Mouse (Mus musculus): ENCODE measurements around the gene Mtx1. TPM values are rescaled to one million over a fixed set of nuclear protein-coding genes. Genes with fewer than 3 reads are reported as not detected.

Gene Mtx1
- polyA plus RNA-seq, 1 experiment from 2014 or later = 197 TPM

- H3K4me1 ChIP-seq = peaks cover 23% of the 10 kb centered on the region
- no peak for ATAC-seq (ENCODE audit: borderline replicate concordance, extremely low read depth, low FRiP score, low TSS enrichment)
- peak overlapping the region; percentile 85 for H3K4me3 ChIP-seq
- H3K27ac ChIP-seq = peak overlapping the region; percentile 68; the same call in 1 of the 2 replicates
- WGBS = 4% methylated on average over 6 of the region's 6 CpGs
- peak overlapping the region; percentile 88 for H3K4me2 ChIP-seq
- H3K36me3 ChIP-seq = peaks cover 67% of the 10 kb centered on the region
- H3K9ac ChIP-seq = peak overlapping the region; percentile 85
- no peaks in the 10 kb centered on the region for H3K27me3 ChIP-seq
- no peaks in the 10 kb centered on the region for H3K9me3 ChIP-seq
These were observed 48.8 kb downstream of the Mtx1 start for GRCm38 (mm10) chr3:89178107-89178385.

DNA sequence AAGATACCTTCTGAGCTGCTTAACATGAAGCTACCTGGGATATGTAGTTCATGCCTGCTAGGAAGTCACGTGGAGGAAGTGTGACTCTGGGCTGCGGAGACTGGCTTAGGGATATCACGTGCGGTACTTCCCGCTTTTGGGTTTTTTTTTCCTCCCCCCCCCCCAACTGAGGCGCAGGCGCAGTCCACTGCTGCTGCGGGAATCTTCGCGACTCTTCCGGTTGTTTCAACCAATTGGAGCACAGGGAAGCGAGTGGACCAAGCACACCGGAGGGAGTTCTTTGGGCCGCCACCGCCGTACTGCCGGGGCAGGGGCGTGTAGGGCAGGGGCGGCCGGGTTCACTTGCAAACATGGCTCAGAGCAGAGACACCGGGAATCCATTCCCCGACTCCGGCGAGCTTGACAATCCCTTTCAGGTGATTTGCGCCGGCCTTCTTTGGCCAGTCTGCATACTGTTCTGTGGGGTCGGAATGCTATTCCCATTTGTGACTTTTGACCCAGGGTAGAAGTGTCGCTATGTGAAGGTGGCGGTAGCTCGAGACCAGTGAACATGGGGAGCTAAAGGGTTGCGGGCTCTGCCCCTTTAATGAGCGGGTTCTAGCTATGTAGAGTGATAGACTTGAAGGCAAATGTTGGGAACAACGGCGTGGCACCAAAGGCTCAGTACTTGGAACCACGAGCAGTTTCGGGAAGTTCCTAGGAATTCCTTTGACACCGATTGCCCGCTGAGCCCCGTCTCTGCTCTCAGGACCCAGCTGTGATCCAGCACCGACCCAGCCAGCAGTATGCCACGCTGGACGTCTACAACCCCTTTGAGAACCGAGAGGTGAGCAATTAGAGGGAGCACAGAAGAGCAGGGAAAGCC, 49.4 kb downstream of the Mtx1 start, which contains the start of gene Scamp3:
Gene Scamp3 (plus strand): TSS at position 232 of the 865 bp plus-strand sequence.
- peak within 1 kb of the TSS; percentile 85 for H3K9ac ChIP-seq

DNA sequence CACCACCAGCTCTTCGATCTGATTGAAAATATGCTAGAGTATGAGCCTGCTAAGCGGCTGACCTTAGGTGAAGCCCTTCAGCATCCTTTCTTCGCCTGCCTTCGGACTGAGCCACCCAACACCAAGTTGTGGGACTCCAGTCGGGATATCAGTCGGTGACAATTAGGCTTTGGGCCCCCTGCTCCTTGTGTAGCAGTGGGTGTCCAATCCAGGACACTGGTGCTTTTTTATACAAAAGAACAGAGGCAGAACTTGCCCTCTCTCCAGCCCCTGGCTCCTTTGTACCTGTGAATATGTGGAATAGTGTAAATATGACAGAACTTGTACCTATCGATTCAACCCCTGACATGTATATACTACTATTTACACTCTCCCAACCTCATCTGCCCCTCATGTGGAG, 50.5 kb downstream of the Mtx1 start:
- Histone ChIP-seq H3K27ac (peak overlapping the region; percentile 44; the same call in 1 of the 2 replicates), H3K9ac (0 out of 2 replicates have a peak overlapping the region, but pooled peaks have one; percentile 0), H3K27me3 (no peaks in the 10 kb centered on the region), H3K4me1 (peaks cover 16% of the 10 kb centered on the region), H3K36me3 (peaks cover 78% of the 10 kb centered on the region), H3K9me3 (no peaks in the 10 kb centered on the region), H3K4me3 (no peak overlapping the region), H3K4me2 (no peak overlapping the region)
- ATAC-seq (ENCODE audit: borderline replicate concordance, extremely low read depth, low FRiP score, low TSS enrichment) = no peak
- 76% methylated on average over 7 of the region's 7 CpGs for WGBS

More for the DNA sequence above, 49.4 kb downstream of the Mtx1 start, which contains the start of gene Scamp3:
- no peaks in the 10 kb centered on the region for H3K9me3 ChIP-seq
- peaks cover 19% of the 10 kb centered on the region for H3K4me1 ChIP-seq
- H3K4me2 ChIP-seq = peak within 1 kb of the TSS; percentile 88
- H3K27me3 ChIP-seq = no peaks in the 10 kb centered on the region
- under 1% methylated on average over 43 of the region's 43 CpGs for WGBS
- peak; percentile 93 for ATAC-seq (ENCODE audit: borderline replicate concordance, extremely low read depth, low FRiP score, low TSS enrichment)
- H3K36me3 ChIP-seq = peaks cover 72% of the 10 kb centered on the region
- H3K4me3 ChIP-seq = peak within 1 kb of the TSS; percentile 85
- peak within 1 kb of the TSS; percentile 68 for H3K27ac ChIP-seq

GRCm38 (mm10) chr3:89175544-89175943, 51.3 kb downstream of the Mtx1 start:
- Histone ChIP-seq H3K4me2 (no peak overlapping the region), H3K4me3 (no peak overlapping the region), H3K27me3 (no peaks in the 10 kb centered on the region), H3K9ac (no peak overlapping the region), H3K27ac (no peak overlapping the region), H3K9me3 (no peaks in the 10 kb centered on the region), H3K4me1 (peaks cover 16% of the 10 kb centered on the region), H3K36me3 (peaks cover 73% of the 10 kb centered on the region)
- no peak for ATAC-seq (ENCODE audit: borderline replicate concordance, extremely low read depth, low FRiP score, low TSS enrichment)
- WGBS = 87% methylated on average over 10 of the region's 10 CpGs

DNA sequence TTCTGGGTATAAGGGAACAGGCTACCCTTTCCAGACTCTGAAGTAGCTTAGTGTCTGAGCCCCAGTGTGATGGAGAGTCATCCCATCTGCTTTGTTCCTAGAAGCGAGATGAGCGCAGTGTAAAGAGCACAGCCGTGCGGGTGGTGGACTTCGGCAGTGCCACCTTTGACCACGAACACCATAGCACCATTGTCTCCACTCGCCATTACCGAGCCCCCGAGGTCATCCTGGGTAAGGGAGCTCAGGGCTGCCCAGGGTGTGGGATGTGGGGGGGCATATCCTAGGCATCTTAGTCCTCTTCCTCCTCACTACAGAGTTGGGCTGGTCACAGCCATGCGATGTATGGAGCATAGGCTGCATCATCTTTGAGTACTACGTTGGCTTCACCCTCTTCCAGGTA, 52.0 kb downstream of the Mtx1 start:
- Histone ChIP-seq H3K4me1 (peaks cover 16% of the 10 kb centered on the region), H3K4me2 (no peak overlapping the region), H3K27ac (no peak overlapping the region), H3K4me3 (no peak overlapping the region), H3K27me3 (no peaks in the 10 kb centered on the region), H3K9ac (no peak overlapping the region), H3K36me3 (peaks cover 73% of the 10 kb centered on the region), H3K9me3 (no peaks in the 10 kb centered on the region)
- ATAC-seq (ENCODE audit: borderline replicate concordance, extremely low read depth, low FRiP score, low TSS enrichment) = no peak
- 94% methylated on average over 11 of the region's 11 CpGs for WGBS

DNA sequence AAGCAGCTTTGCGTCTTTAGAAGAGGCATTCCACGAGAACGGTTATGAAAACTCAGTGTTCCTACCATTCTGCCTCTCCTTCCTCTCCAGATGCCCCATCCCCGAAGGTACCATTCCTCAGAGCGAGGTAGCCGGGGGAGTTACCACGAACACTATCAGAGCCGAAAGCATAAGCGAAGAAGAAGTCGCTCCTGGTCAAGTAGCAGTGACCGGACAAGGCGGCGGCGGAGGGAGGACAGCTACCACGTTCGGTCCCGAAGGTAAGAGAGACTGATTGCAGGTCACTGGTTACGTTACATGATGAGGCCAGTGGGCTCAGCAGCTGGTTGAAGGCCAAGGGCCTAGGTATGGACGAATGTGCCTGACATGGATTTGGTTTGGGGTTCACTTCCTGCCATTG, 59.9 kb downstream of the Mtx1 start:
- H3K27me3 ChIP-seq = no peaks in the 10 kb centered on the region
- H3K9ac ChIP-seq = no peak overlapping the region
- H3K27ac ChIP-seq = no peak overlapping the region
- peaks cover 45% of the 10 kb centered on the region for H3K36me3 ChIP-seq
- whole genome bisulfite sequencing = 89% methylated on average over 19 of the region's 19 CpGs
- no peaks in the 10 kb centered on the region for H3K9me3 ChIP-seq
- ATAC-seq (ENCODE audit: borderline replicate concordance, extremely low read depth, low FRiP score, low TSS enrichment) = no peak
- H3K4me3 ChIP-seq = no peak overlapping the region
- H3K4me1 ChIP-seq = peaks cover 22% of the 10 kb centered on the region
- no peak overlapping the region for H3K4me2 ChIP-seq

GRCm38 (mm10) chr3:89165268-89165870, 61.5 kb downstream of the Mtx1 start:
- 16% methylated on average over 12 of the region's 12 CpGs for WGBS
- H3K4me3 ChIP-seq = peak overlapping the region; percentile 77
- H3K4me1 ChIP-seq = peaks cover 23% of the 10 kb centered on the region
- H3K27me3 ChIP-seq = no peaks in the 10 kb centered on the region
- H3K36me3 ChIP-seq = peaks cover 35% of the 10 kb centered on the region
- H3K27ac ChIP-seq = peak overlapping the region; percentile 96
- no peaks in the 10 kb centered on the region for H3K9me3 ChIP-seq
- ATAC-seq (ENCODE audit: borderline replicate concordance, extremely low read depth, low FRiP score, low TSS enrichment) = no peak
- peak overlapping the region; percentile 66 for H3K4me2 ChIP-seq
- peak overlapping the region; percentile 79 for H3K9ac ChIP-seq

DNA sequence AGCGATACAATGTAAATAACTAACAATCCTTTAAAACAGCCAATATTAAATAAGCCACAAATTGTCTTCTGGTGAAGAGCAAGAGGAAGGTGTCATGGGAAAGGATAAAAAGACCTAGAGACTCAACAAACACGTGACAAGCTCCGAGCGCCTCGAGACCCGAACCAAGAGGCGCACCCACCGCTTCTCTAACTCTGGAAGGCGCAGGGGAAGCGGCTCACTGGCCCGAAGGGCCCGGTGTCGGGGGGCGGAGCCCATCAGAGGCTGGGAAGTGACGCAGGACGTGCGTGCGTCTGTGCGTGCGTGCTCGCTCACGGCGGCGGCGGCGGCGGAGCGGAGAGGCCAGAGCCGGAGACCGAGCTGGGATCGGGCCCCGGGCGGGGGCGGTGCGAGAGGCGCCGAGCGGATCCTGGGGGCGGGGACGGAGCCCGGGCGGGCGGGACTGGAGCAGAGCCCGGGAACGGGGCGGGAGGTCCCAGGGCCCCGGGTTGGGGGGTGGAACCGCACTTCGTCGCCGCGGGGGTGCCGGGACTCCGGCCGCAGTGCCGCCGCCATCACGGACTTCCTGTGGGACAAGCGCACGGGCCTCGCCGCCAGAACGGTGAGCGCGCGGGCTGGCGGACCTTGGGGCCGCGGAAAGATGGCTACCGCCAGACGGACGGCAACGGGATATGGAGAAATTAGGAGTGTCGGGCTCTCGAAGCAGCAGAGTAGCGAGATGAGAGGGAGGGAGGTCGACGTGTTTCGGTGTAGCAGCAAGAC, 62.2 kb downstream of the Mtx1 start, which contains the start of gene Clk2:
Gene Clk2 (plus strand): TSS at position 290 of the 762 bp plus-strand sequence.
- no peaks in the 10 kb centered on the region for H3K27me3 ChIP-seq
- H3K4me1 ChIP-seq = peaks cover 29% of the 10 kb centered on the region
- peak; percentile 98 for ATAC-seq (ENCODE audit: borderline replicate concordance, extremely low read depth, low FRiP score, low TSS enrichment)
- H3K9ac ChIP-seq = peak within 1 kb of the TSS; percentile 79
- H3K36me3 ChIP-seq = peaks cover 28% of the 10 kb centered on the region
- peak within 1 kb of the TSS; percentile 96 for H3K27ac ChIP-seq
- WGBS = under 1% methylated on average over 75 of the region's 79 CpGs
- H3K9me3 ChIP-seq = no peaks in the 10 kb centered on the region
- H3K4me3 ChIP-seq = peak within 1 kb of the TSS; percentile 77
- peak within 1 kb of the TSS; percentile 66 for H3K4me2 ChIP-seq

DNA sequence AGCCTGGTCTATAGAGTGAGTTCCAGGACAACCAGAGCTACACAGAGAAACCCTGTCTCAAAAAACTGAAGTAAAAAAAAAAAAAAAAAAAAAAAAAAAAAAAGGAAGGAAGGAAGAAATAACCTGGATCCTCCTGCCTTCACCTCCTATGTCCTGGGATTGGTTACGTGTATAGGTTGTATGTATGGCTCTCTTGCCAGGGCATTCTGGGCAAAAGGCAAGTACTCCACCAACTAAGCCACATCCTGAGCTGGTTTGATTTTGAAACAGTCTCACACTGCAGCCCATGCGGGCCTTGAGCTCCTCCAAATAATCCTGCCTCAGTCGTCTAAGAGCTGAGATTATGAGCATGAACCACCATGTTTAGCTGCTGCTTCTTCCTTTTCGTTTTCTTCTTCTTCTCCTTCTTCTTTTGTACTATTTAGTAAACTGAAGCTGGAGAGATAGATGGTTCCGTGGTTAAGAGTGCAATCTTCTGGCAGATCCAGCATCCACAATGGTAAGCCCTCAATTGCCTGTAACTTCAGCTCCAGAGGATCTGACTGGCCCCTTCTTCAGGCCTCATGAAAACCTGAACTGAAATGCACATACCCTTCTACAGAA, 63.1 kb downstream of the Mtx1 start:
- Histone ChIP-seq H3K4me2 (peak overlapping the region; percentile 66), H3K9ac (no peak overlapping the region), H3K4me3 (peak overlapping the region; percentile 77), H3K27ac (no peak overlapping the region), H3K9me3 (no peaks in the 10 kb centered on the region), H3K4me1 (peaks cover 38% of the 10 kb centered on the region), H3K27me3 (peaks cover 4% of the 10 kb centered on the region), H3K36me3 (peaks cover 19% of the 10 kb centered on the region)
- ATAC-seq (ENCODE audit: borderline replicate concordance, extremely low read depth, low FRiP score, low TSS enrichment) = no peak
- WGBS = 69% methylated on average over 5 of the region's 5 CpGs

GRCm38 (mm10) chr3:89163123-89163522, 63.8 kb downstream of the Mtx1 start:
- Histone ChIP-seq H3K9me3 (no peaks in the 10 kb centered on the region), H3K4me2 (no peak overlapping the region), H3K27ac (no peak overlapping the region), H3K27me3 (peaks cover 10% of the 10 kb centered on the region), H3K4me1 (peaks cover 38% of the 10 kb centered on the region), H3K4me3 (no peak overlapping the region), H3K9ac (no peak overlapping the region), H3K36me3 (peaks cover 12% of the 10 kb centered on the region)
- no peak for ATAC-seq (ENCODE audit: borderline replicate concordance, extremely low read depth, low FRiP score, low TSS enrichment)
- 83% methylated on average over 1 of the region's 1 CpGs for WGBS

DNA sequence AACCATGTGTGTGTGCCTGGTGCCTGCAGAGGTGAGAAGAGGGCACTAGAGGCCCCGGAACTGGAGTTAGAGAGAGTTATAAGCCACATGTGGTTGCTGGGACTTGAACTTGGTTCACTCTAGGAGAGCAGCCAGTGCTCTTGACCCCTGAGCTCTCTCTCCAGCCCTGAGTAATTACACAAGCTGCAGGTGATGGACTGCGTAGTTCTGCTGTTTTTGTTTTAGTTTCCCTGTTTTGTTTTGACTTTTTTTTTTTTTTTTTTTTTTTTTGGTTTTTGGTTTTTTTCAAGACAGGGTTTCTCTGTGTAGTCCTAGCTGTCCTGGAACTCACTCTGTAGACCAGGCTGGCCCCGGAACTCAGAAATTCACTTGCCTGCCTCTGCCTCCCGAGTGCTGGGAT, 65.1 kb downstream of the Mtx1 start:
- Histone ChIP-seq H3K9me3 (no peaks in the 10 kb centered on the region), H3K27me3 (peaks cover 12% of the 10 kb centered on the region), H3K4me2 (no peak overlapping the region), H3K4me1 (peaks cover 36% of the 10 kb centered on the region), H3K4me3 (no peak overlapping the region), H3K9ac (no peak overlapping the region), H3K27ac (no peak overlapping the region), H3K36me3 (no peaks in the 10 kb centered on the region)
- 77% methylated on average over 4 of the region's 4 CpGs for WGBS
- no peak for ATAC-seq (ENCODE audit: borderline replicate concordance, extremely low read depth, low FRiP score, low TSS enrichment)
